Mouse (Mus musculus) liver, postnatal 0 days (tissue): ENCODE data around the gene Clstn2. TPM values are rescaled to one million over a fixed set of nuclear protein-coding genes. Genes with fewer than 3 reads are reported as not detected.

ENCODE experiments used
- ATAC-seq: fragments of 200-750 bp; cut with Nextera tagmentation; 2 replicates; pipeline ENCODE4 v1.8.0; 2017; ENCODE audit warnings: mild to moderate bottlenecking, moderate library complexity
- DNase-seq: peaks from one replicate; pipeline ENCODE4 v3.0.0-alpha.2; 2016
- H3K27ac ChIP-seq: fragments of 300-500 bp; sonication (generic); 2 replicates; pipeline ENCODE4 v1.5.1; 2014; ENCODE audit warnings: antibody characterized with exemption, moderate library complexity, mild to moderate bottlenecking, low read depth
- H3K27me3 ChIP-seq: fragments of 300-500 bp; sonication (generic); 2 replicates; pipeline ENCODE4 v1.6.1; 2014; ENCODE audit warnings: low read length, control low read depth, mixed read lengths; ENCODE audit not compliant: insufficient read depth
- H3K36me3 ChIP-seq: fragments of 300-500 bp; sonication (generic); replicated peaks from 2 replicates; pipeline ENCODE4 v1.6.1; 2014; ENCODE audit warnings: mild to moderate bottlenecking, control low read depth, low read length, moderate library complexity, mixed read lengths; ENCODE audit not compliant: insufficient read depth
- H3K4me1 ChIP-seq: fragments of 300-500 bp; sonication (generic); 2 replicates; pipeline ENCODE4 v1.6.1; 2014; ENCODE audit warnings: antibody characterized with exemption, mild to moderate bottlenecking, control low read depth; ENCODE audit not compliant: insufficient read depth
- H3K4me2 ChIP-seq: fragments of 300-500 bp; sonication (generic); 2 replicates; pipeline ENCODE4 v1.6.1; 2014; ENCODE audit warnings: low read depth, mild to moderate bottlenecking, low read length, moderate library complexity, mixed read lengths
- H3K4me3 ChIP-seq: fragments of 300-500 bp; sonication (generic); 2 replicates; pipeline ENCODE4 v1.5.1; 2014; ENCODE audit warnings: low read depth, low read length
- H3K9ac ChIP-seq: fragments of 300-500 bp; sonication (generic); replicated peaks from 2 replicates; pipeline ENCODE4 v1.6.1; 2014; ENCODE audit warnings: mild to moderate bottlenecking, moderate library complexity
- H3K9me3 ChIP-seq: fragments of 300-500 bp; sonication (generic); 2 replicates; pipeline ENCODE4 v1.6.1; 2016; ENCODE audit warnings: mild to moderate bottlenecking, control low read depth, low read length, mixed read lengths
- CTCF ChIP-seq: sonication (generic); IDR thresholded peaks from 2 replicates; pipeline ENCODE4 v1.5.1; 2016; ENCODE audit warnings: antibody characterized with exemption, low read depth
- EP300 ChIP-seq: IDR thresholded peaks from 2 replicates; pipeline ENCODE4 v1.6.1; 2016; ENCODE audit warnings: antibody characterized with exemption, low read depth, mild to moderate bottlenecking
- WGBS: fragments of 180-500 bp; shearing (Covaris S2); extraction: QIAGEN DNeasy Blood & Tissue Kit; methylation state at CpG from one replicate; pipeline ENCODE4 v1.1.7; 2014; ENCODE audit not compliant: insufficient replicate concordance; 5-methylcytosine and 5-hydroxymethylcytosine counted together
- polyA plus RNA-seq: library from polyadenylated mRNA; unstranded; fragments of >200 nt; fragmentation: Nextera tagmentation; extraction: Ambion mirVana; gene quantifications from 2 replicates; pipeline ENCODE4 v1.2.1, GENCODE M21; 2015

The Clstn2 gene
- polyA plus RNA-seq, 1 experiment from 2014 or later = 0.12 TPM

DNA sequence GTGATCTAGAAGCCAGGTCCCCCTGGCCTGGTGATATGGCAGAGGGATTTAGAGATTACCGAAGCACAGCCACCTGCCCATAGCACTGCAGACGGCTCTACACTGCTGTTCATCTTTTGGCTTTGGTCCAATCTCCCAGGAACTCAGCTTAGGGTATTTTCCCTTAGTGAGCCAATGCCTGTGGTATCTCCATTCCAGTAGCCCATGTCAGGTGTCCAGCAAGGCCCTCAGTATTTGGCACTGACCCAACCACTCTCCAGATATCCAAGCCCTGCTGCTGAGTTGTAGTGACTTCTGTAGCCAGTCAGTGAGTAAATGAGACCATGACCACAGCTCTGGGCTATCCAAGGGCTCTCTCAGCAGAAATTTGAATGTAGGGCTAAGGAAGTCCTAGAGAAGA, 330.0 kb downstream of the Clstn2 start:
- Histone ChIP-seq H3K9me3 (no peaks in the 10 kb centered on the region), H3K27ac (no peak overlapping the region), H3K27me3 (no peaks in the 10 kb centered on the region), H3K4me3 (no peak overlapping the region), H3K4me2 (no peak overlapping the region), H3K36me3 (no peaks in the 10 kb centered on the region), H3K4me1 (no peaks in the 10 kb centered on the region; the same call in 1 of the 2 replicates), H3K9ac (no peak overlapping the region)
- TF ChIP-seq EP300 (no peak), CTCF (no peak)
- 87% methylated on average over 2 of the region's 2 CpGs for WGBS
- no peak for ATAC-seq
- DNase-seq = no peak

DNA sequence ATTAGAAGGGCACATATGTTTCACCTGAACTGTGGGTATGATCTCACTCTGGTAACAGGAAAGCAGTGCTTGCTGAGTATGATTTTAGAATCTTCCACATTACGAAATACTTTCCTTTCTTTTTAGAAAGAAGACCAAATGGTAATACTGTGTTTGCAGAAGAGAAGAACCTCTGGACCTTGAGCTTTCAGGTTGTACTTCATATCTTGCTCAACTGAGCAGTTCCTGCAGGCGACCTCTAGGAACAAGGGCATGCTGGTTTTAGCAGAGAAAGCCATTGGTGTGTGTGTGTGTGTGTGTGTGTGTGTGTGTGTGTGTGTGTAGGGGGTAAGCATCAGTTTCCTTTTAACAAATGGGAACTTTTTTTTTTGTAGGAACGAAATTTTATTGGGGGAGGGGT, 333.0 kb downstream of the Clstn2 start:
- no peaks in the 10 kb centered on the region for H3K36me3 ChIP-seq
- no peaks in the 10 kb centered on the region for H3K9me3 ChIP-seq
- H3K4me2 ChIP-seq = no peak overlapping the region
- no peak overlapping the region for H3K27ac ChIP-seq
- H3K27me3 ChIP-seq = no peaks in the 10 kb centered on the region
- DNase-seq (no peak), ATAC-seq (peak; percentile 54; the same call in 1 of the 2 replicates)
- no peaks in the 10 kb centered on the region; the same call in 1 of the 2 replicates for H3K4me1 ChIP-seq
- no peak overlapping the region for H3K9ac ChIP-seq
- WGBS = 45% methylated on average over 3 of the region's 3 CpGs
- H3K4me3 ChIP-seq = no peak overlapping the region
- TF ChIP-seq EP300 (no peak), CTCF (no peak)

DNA sequence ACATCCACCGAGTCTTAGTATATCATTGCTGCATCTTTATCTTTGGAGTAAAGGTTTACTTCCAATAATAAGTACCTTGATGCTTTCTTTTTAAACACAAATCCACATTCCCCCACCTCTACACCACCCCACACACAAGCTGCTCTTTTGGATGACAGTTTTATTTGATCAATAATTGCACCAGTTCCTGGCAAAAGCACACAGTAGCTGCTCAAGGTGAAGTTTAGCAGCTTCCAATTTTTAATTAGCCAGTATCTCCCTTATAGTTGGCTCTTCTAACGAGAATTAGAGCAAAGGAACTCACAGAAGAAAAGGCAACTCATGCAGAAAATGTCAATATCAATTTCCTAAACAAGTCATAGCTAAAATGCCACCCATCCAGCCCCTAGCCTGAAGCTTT, 334.0 kb downstream of the Clstn2 start:
- Histone ChIP-seq H3K4me1 (no peaks in the 10 kb centered on the region; the same call in 1 of the 2 replicates), H3K9ac (no peak overlapping the region), H3K27ac (no peak overlapping the region), H3K4me2 (no peak overlapping the region), H3K27me3 (no peaks in the 10 kb centered on the region), H3K9me3 (no peaks in the 10 kb centered on the region), H3K36me3 (no peaks in the 10 kb centered on the region), H3K4me3 (no peak overlapping the region)
- 65% methylated on average over 2 of the region's 2 CpGs for WGBS
- TF ChIP-seq EP300 (no peak), CTCF (no peak)
- DNase-seq = no peak
- no peak for ATAC-seq

DNA sequence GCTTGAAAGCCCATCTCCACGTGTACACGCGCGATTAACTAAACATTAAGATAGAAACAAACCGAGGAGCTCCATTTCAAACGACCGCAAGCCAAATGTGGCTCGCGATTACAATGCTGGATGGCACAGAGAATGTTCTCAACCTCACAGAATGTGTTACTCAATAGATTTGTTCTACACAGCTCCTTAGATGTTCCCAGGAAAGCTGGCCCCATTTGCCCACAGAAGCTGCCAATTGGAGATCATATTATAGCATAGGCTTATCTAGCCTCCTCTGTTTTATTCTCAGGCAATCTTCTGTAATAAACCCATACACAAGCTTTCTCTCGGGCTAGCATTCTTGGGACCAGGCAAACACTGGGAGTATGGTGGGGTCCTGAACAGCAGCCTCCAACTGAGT, 334.9 kb downstream of the Clstn2 start:
- H3K36me3 ChIP-seq = no peaks in the 10 kb centered on the region
- no peak overlapping the region for H3K27ac ChIP-seq
- TF ChIP-seq CTCF = no peak
- TF ChIP-seq EP300 = no peak
- no peak overlapping the region for H3K9ac ChIP-seq
- H3K4me2 ChIP-seq = no peak overlapping the region
- ATAC-seq (no peak), DNase-seq (no peak)
- H3K27me3 ChIP-seq = no peaks in the 10 kb centered on the region
- 68% methylated on average over 10 of the region's 10 CpGs for WGBS
- H3K4me3 ChIP-seq = no peak overlapping the region
- H3K4me1 ChIP-seq = no peaks in the 10 kb centered on the region; the same call in 1 of the 2 replicates
- H3K9me3 ChIP-seq = no peaks in the 10 kb centered on the region

DNA sequence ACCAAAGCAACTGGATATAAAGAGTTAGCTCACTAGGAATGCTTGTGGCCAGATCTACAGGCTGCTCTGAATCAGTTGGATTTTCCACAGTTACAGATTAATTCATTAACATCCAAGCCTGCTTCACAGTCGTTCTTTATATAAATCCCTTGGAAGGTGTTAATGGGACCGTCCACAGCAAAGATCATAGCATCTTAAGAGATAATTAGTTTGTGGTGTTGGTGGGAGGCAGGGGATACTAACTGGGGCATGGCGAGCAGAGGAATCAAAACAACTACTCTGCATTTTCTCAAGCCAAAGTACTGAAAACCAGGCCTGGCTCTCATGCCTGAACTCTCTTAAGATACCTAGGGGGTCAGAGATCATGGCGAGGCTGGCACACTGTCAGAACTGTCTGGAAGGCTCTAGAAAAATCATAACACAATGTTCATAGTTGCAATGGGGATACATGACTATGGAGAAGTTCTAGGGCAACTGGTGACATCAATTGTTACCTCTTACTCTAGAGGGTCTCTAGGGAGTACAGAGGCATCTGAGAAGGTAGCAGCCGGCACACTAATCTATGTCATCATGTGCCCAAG, 336.2 kb downstream of the Clstn2 start:
- TF ChIP-seq EP300 (no peak), CTCF (no peak)
- no peaks in the 10 kb centered on the region for H3K27me3 ChIP-seq

DNA sequence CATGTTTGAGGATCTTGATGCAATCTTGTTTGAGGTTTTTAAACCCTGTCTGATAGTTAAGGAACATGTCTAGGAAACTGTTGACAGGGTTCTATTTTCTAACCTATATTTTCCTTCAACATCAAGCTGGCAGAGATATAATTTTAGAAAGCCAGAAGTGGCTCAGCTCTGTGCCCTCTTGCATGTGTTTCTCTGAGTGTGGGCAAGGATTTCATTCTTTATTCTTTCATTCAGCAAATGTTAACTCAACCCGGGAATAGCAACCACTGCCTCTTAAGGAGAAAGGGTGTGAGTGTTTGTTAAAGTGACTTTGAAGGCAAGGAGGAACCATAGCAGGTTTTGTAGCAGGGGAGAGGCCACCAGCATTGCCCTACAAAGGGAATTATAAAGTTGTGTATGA, 337.7 kb downstream of the Clstn2 start:
- ATAC-seq = no peak
- Histone ChIP-seq H3K4me1 (no peaks in the 10 kb centered on the region; the same call in 1 of the 2 replicates), H3K9me3 (no peaks in the 10 kb centered on the region), H3K27me3 (no peaks in the 10 kb centered on the region), H3K4me3 (no peak overlapping the region), H3K4me2 (no peak overlapping the region), H3K36me3 (no peaks in the 10 kb centered on the region), H3K27ac (no peak overlapping the region), H3K9ac (no peak overlapping the region)
- no peak for TF ChIP-seq EP300
- no peak for TF ChIP-seq CTCF
- WGBS = 46% methylated on average over 1 of the region's 1 CpGs
- DNase-seq = no peak

More for the DNA sequence above, 336.2 kb downstream of the Clstn2 start:
- Histone ChIP-seq H3K4me2 (no peak overlapping the region), H3K9me3 (no peaks in the 10 kb centered on the region), H3K27ac (no peak overlapping the region), H3K36me3 (no peaks in the 10 kb centered on the region), H3K4me3 (no peak overlapping the region), H3K9ac (no peak overlapping the region), H3K4me1 (no peaks in the 10 kb centered on the region; the same call in 1 of the 2 replicates)
- no peak for ATAC-seq
- 65% methylated on average over 5 of the region's 5 CpGs for WGBS
- DNase-seq = no peak
